Mouse (Mus musculus) lung, adult 2 months (tissue): Measurements from ENCODE around the gene Dnttip2.

Experiments used
- CTCF ChIP-seq: fragments of 200-500 bp; IDR thresholded peaks from 2 replicates; pipeline ENCODE4 v1.5.1; 2011; ENCODE audit warnings: mild to moderate bottlenecking, low read length, control low read depth; ENCODE audit not compliant: insufficient read depth
- POLR2A ChIP-seq: fragments of 200-500 bp; IDR thresholded peaks from 2 replicates; pipeline ENCODE4 v1.6.1; 2011; ENCODE audit warnings: low read depth, mild to moderate bottlenecking, control low read depth, low read length, borderline replicate concordance; ENCODE audit errors: extremely low read depth

DNA sequence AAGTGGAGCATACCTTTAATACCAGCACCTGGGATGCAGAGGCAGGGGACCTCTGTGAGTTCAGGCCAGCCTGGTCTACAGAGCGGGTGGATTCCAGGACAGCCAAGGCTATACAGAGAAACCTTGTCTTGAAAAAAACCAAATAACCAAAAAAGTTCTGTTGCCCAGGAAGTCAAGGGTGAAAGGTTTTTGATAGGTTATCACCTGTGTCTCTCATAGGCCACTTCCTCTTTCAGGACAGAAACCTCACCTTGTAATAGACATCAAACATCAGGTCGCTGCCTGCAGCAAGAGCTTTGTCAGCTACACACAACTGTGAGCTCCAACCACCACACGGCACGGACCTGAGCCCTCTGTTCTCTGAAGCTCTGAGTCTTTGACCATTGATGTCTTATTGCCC lies 30.4 kb downstream of the Dnttip2 start:
- TF ChIP-seq CTCF (no peak), POLR2A (no peak)
